In genomic region chr5:103923755-103924154, GRCm38 (mm10) we compare ENCODE assay signal across 1 mouse cellular context.
TF ChIP-seq lines count a peak whose summit lies in the region.

No protein-coding gene starts in this region.

TF ChIP-seq in MEL, 35 proteins besides CTCF, POLR2A, EP300 and RAD21 (continued from another document):
- TF ChIP-seq KAT2A (conservative IDR thresholded peaks at IDR 0.05; ENCODE audit: low read depth, low read length) (no peak), MAX (IDR thresholded peaks at IDR 0.05; ENCODE audit: low read length) (no peak), GABPA (IDR thresholded peaks at IDR 0.05; ENCODE audit: low read depth, low read length) (no peak), MXI1 (IDR thresholded peaks at IDR 0.05; ENCODE audit: low read depth, low read length) (no peak), ZMIZ1 (IDR thresholded peaks at IDR 0.05; ENCODE audit: low read depth, low read length) (no peak), UBTF (IDR thresholded peaks at IDR 0.05; ENCODE audit: borderline replicate concordance, insufficient read depth, low read depth, low read length) (no peak)
